Mouse (Mus musculus) frontal cortex, postnatal 10 days (tissue): ENCODE results near the gene Exosc8.
A peak's percentile ranks its signal among the peaks of the same experiment; 100 is the strongest.
"Not testable (repeated sequence)": the region's sequence is repeated elsewhere in the genome, so short reads cannot be mapped to it uniquely, and the experiment has no call there.

Source experiments
- DNase-seq, 2 experiments: peaks; one replicate each; pipeline ENCODE4 v3.0.0; 2022; ENCODE audit warnings: low spot score in 2 of 2, mixed read lengths in 1 of 2

Exosc8 gene

DNA sequence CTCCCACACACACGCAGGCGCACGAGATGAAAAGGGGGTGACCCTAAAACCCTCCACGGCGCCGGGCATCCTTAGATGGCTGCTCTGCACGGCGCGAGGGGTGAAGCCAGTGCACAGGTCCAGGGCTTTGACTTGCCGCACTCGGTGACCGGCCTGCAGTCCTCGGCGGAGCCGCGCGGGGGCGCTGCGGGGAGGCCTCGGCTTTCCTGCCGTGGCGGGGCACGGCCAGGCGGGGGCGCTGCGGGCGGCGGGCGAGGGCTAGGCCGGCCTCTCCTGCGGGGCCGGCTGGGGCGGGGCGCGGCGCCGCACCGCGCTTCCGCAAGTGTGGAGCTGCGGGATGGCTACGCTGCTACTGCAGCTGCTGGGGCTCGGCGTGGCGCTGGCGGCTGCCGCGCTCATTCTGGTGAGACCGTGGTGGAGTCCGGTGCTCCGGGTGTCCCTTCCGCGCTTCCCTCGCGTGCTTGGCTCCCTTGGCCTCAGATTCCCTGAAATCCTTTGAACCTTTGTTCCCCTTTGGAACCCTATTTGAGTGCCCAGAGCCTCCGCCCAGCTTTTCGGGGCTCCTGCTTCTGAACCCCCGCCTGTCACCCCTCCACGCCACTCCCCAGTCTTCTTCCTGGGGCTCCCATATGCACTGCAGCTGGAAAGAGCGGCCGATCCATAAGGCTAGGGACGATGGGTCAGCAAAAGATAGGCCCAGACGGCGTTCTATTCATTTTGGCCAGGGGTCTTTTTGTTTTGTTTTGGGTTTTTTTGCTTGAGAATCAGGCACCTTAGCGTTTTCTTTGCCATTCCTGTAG is at the start of gene Exosc8, which contains the start of gene Alg5:
TSS of gene Exosc8 (minus strand) at position 147 of the 800 bp plus-strand sequence.
TSS of gene Alg5 (plus strand) at position 293 of the 800 bp plus-strand sequence.
- peak; percentile 79 to 91 for DNase-seq

DNA sequence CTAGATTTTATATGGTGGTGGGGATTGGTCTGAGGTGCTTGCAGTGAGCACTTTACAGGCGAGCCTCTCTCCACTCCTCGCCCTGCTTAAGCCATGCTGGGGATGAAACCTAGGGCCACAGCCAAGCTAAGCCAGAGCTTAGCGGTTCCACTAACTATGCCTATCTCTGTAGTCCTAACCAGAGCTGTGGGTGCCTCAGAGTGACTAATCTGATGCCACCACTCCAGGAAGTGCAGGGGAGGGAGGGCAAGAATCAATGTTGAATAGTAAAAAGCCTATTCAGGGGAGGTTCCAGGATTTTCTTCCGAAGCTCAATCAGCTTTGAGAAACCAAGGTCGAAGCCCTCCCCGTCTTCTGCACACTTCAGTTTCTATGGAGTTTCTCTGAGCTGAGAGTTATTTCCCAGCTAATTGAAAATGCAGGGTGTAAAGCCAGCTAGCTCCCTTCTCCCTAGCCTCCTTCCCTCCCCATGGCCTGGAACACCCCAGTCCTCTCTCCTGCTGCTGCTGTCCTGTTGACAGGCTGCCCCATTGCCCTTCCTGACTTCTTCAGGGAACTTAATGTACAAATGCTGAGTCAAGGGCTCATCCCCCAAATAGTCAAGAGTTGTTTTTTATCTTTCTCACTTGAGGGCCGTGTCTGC is 40.9 kb upstream of the Exosc8 start:
- DNase-seq: no peak

DNA sequence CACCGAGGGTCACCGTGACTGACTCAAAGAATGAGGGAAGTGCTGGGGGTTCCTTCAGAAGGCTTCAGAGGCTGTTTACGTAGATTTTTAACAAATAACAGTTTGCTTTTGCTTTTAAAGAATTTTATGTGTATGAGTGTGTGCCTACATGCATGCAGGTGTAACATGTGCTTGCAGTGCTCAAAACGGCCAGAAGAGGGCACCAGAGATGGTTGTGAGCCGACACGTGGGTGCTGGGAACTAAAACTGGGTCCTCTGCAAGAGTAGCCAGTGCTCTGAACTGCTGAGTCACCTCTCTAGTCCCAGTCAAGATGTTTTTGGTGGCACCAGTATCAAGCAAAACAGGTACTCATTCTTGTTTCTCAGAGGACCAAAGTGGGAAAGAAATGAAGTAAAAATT is 38.4 kb upstream of the Exosc8 start:
- DNase-seq: no peak

DNA sequence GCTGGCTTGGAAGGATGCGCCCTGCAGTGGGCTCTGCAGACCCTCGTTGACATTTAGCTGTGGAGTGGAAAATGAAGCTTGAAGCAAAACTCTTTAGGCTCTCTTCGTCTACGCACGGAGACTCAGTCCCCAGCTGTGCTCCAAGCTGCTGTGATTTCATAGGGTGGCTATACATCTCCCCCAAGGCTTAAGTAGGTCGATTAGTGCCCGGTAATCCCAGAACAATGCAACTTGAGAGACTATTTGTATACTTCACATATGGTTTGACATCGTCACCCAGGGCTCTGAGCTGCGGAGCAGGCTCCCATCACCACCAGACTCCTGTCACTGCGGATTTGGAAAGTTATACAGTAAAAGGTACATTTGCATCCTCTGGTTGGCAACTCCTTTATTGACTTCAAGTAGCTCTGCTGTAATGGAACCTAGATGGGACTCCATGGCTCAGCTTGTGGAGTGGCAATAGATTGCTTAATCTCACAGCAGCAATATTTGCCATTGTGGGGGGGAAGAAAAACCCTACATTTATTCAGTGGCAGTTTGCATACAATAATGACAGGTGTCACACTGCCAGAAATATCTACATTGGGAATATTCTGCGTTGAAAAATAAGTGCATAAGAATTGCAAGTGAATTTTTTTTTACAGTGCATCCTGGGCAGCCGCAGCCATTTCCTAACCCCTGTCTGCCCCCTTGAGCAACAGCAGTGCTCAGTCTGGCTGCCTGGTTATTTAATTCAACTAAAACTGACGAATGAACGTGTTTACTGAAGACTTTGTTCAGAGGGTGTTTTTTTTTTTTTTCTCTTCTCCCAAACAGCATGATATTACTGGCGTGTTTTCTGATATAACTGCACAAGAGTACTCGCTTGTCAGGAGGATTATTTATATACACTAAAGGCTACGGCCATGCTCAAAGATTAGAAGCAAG is 34.4 kb upstream of the Exosc8 start:
- DNase-seq: no peak

GRCm38 (mm10) chr3:54768592-54768991 is 33.4 kb upstream of the Exosc8 start:
- DNase-seq: no peak

DNA sequence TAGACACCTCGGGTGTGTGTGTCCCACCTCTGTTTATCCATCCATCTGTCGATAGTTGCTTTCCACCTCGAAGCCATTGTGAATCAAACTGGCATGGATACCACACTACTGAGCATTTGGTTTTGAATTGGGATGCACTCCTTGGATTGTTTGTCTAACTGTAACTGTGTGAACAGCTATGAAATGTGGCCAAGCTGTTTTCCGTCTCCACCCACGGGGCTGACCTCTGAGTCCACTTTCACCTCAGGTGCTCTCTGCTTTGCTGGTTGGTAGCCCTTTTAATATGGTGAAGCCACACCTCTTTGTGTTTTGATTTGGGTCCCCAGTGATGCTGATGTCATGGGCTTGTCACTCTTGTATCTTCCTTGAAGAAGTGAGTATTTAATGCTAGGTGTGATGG is 31.6 kb upstream of the Exosc8 start:
- DNase-seq: no peak

DNA sequence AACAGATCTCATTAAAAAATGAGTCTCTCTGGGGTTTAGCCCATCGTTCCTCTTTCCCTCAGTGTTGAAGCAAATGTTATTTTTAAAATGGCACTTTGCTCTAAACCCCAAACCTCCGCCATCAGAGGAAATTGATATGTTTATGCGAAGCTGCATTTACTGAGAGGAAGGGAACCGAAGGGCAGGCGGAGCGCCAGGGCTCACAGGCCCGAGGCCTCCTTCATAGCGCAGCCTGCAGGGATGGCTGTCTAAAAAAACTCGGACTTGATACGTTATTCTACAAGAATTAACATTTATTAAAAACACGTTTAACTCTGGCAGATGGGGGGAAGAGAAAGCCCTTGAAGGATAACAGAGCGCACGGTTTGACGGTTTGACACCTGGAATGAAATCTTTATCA is 30.8 kb upstream of the Exosc8 start:
- DNase-seq: no peak

GRCm38 (mm10) chr3:54765521-54765920 is 30.3 kb upstream of the Exosc8 start:
- DNase-seq: not testable (repeated sequence)

DNA sequence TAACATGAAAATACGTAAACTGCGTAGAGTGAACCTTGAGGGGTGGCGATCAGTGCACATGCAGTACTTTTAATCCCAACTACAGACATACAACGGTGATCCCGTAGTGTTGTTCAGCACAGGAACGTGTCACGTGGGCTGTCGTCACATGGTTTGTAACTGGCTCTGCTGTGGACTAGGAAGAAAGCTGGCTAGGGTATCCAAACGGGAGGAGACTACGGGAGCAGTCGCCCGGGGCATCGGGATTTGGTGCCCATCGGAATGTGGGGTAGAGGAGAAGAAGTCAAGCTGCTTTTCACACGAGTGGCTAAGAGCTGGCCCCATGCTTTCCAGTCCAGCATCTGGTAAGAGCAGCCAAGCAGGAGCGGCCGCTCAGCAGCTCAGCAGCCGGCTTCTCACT is 29.2 kb upstream of the Exosc8 start:
- peak; percentile 18 to 26 for DNase-seq

- no peak for DNase-seq
These were observed 26.1 kb upstream of the Exosc8 start for GRCm38 (mm10) chr3:54761258-54761657.

DNA sequence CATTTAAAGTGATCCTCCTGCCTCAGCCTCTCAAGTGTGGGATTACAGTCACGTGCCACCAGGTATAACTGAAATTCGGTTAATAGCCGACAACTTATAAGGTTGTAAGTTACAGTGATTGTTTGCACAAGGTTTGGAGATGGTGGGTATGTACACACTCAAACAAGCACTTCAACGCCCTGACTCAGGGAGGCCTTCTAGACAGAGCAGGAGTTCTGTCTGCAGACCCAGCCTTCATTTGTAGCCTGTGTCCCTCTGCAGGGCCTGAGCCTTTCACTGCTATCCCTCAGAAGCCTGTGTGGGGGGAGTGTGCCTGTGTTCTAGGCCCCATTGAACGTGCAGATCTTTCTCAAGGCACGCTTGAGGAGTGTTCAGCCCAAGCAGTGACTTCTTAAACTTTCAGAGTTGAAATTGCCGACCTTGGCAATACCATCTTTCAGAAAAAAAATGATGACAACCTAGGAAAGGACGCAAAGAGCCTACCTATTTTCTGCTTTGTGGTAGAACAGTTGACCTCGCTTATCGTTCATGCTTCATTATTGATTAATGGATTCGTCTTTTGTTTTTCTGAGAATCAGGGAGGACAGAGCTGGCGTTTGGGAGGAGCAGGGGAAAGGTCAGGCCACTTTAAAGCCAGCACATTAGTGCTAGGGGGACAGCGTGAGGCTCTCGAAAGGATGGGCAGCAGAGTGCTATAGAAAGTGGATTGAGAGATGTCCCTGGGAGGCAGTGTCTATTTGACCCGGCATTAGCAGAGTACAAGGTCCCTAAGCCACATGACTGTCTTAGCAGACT is 25.3 kb upstream of the Exosc8 start:
- DNase-seq: no peak

DNA sequence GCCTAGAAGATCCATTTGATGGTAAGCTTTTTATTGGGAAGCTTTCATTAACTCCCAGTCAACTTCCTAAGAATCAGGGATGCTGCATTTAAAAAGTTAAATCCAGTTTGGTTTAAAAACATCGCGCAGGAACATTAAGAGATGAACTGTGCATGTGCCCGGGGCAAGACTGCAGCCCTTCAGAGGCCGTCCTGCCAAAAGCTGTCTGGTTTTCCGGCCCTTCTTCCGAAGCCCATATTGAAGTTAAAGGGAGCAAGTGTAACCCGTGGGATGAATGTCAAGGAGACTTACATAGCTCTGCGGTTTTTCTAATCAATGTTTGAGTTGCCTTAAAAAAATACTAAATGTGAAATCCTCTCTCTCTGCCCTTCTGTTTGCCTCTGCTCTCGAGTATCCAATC is 24.0 kb upstream of the Exosc8 start:
- no peak for DNase-seq

DNA sequence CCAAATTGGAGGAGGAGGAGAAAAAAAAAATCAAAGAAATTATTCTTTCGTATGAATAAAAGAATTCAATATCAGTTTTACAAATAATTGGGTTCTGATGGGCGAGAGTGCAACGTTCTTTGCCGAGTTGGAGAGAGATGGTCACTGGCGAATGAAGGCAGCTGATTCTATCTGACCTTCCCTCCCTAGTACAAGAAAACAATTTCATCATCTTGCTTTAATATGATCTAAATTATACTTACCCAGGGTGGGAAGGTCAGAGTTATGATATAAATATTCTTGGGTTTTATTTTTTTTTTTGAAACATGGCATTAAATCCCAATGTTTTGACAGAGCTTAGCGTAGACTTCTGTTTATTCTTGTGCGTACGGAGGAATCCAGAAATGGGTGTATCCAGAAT is 22.3 kb upstream of the Exosc8 start:
- no peak for DNase-seq

DNA sequence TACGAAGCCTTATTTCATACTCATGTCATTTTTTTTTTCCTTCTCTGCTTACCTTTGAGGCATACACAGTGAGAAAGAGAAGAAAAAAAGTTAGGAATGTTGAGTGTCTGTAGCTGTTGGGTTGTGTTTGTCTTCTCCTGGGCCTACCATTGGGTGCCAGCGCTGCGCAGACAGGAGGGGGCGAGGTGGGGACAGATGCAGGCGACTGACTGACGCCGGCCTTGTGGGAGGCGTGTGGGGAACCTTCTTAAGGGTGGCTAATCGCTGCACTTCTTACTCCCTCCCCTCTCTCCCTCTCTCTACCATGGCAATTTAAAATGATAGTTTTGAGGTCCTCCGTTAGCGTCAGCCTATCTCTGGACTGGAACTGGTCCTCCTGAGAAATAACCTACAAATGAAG is 20.9 kb upstream of the Exosc8 start:
- DNase-seq: peak in 1 of 2 experiments; percentile 32

DNA sequence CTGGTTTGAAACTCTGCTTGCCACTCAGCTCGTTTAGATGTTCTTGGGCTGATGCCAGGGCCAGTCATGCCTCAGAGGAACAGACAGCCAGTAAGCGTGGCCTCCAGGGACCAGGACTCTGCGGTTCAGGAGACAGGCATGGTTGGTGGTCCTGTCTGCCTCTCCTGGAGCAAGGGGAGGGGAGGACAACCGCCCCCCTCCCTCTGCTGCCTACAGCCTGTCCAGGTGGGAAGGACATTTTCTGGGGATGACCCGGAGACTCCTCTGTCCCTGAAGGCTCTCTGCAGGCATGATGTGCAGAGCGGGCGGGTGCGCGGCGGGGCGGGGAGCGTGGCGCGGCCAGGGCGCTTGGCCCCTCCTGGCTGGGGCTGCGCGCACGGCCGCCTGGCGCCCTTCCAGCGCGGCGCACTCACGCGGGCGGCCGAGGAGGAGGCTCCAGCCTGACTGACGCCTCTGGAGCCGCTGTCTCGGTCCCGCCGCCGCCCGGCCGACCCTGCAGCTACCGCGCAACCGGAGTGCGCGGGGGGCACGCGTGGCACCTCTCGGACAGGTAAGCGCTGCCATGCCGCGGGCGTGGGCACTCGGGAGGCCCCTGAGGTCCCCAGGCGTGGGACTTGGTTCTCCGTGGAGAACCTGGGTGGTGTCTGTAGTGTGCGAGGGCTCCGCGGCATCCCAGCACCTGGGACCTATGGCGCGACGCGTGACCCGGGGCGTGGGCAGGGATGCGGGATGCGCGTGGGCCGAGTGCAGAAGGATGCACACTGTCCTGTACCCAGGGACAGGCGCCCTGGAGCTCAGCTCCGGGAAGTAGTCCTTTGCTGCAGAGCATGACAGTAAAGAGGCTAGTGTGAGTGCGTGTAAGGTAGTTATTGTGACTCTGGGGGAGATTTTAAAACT is 20.2 kb upstream of the Exosc8 start, which contains the start of gene Smad9:
TSS of gene Smad9 (plus strand) at position 438 of the 897 bp plus-strand sequence.
- peak; percentile 33 to 42 for DNase-seq

DNA sequence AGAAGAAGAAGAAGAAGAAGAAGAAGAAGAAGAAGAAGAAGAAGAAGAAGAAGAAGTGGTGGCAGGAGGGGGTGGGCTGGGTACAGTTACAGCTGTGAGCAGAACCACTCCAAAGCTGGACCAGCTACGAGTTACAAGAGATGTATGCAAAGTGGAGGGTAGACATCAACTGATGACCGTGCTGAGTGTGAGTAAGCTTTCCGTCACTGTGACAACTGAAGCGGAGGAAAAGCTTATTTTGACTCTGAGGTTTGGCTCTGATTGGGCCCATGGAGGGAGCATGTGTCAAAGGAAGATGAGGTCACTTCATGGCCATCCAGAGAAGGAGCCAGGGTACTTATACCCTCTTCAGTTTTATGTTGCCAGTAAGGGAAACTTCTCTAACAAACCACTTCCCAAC is 18.2 kb upstream of the Exosc8 start:
- DNase-seq: no peak

GRCm38 (mm10) chr3:54745799-54746198 is 10.6 kb upstream of the Exosc8 start:
- no peak for DNase-seq

DNA sequence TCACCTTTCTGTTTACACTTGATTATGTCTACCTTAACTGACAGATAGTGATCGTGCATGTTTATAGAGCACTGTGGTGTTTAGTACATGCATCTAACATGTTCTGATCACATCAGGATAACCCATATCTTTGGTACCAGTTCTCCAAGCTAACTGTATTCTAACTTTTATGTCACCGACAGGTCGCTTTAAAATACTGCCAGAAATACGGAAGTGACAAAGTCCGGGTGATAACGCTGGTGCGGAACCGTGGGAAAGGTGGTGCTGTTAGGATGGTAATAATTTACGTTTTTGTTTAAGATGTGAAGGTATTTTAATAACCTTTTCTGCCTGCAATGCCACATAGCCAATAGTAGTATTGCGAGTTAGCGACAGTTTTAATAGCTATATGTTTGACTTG is 6.8 kb upstream of the Exosc8 start:
- DNase-seq: no peak

DNA sequence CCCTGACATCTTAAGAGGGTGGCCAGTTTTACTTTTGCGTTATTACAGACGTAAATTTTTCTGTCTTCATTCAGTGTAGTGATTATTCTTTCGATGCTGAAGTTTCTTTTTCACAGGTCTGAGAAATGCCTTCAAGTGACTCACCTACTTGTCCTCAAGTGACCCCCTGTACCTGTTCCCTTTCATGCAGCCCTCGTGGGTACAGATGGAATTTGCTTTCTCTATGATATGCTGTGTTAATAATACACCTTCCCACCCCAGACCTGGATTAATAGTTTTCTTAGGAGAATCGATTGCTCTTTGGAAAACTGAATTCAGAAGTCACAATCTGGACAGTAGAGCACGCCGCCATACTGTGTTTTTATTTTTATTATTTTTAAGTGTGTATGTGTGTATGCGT is 2.1 kb upstream of the Exosc8 start:
- no peak for DNase-seq
